Mouse (Mus musculus): ENCODE results near the gene Cntnap1.
"Not testable (repeated sequence)": the region's sequence is repeated elsewhere in the genome, so short reads cannot be mapped to it uniquely, and the experiment has no call there.

Gene Cntnap1

DNA sequence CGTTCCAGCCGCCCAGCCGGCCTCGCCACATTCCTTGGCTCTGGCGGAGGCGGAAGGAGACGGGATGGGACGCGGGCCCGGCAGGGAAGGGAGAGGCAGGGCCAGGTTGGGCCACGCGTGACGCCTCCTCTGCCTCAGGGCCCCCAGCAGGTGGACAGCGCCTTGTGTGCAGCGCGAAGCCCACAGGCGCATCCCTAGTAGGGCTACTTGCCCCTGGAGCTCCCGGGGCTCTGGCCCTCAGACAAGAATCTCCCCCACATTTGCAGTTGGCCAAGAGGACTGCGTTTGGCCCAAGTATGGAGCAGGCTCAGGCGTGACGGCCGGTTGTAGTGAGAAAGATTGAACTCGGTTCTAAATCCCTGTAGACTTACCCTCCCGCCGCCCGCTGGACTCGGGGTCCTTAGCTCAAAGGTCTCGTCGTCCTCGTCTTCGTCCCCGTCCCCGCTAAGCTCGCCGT, at the start of gene Cntnap1:
Gene Cntnap1 (plus strand): TSS at position 170 of the 457 bp plus-strand sequence.
- no peak for DNase-seq (ENCODE audit: low read depth, low spot score)

DNA sequence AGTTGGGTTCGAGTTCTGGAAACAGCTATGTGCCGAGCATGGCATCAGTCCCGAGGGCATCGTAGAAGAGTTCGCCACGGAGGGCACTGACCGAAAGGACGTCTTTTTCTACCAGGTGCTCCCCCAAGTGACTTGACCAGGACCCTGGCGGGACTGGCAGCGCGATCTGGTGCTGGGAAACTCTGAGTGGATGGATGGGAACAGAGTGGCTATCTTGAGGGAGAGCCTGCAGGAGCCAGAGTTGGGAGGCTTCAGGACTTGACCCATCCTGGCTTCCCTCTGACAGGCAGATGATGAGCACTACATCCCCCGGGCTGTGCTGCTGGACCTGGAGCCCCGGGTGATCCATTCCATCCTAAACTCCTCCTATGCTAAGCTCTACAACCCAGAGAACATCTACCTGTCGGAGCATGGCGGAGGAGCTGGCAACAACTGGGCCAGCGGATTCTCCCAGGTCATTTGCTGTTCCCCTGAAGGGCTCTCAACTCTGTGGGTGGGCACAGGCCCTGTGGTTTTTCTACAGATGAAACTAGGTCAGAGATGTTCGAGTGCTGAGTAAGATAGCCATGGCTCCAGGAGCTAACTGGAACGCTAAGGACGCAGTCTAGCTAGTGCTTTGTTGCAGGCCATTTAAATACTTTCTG, 49.7 kb upstream of the Cntnap1 start:
- no peak for DNase-seq (ENCODE audit: low read depth, low spot score)

DNA sequence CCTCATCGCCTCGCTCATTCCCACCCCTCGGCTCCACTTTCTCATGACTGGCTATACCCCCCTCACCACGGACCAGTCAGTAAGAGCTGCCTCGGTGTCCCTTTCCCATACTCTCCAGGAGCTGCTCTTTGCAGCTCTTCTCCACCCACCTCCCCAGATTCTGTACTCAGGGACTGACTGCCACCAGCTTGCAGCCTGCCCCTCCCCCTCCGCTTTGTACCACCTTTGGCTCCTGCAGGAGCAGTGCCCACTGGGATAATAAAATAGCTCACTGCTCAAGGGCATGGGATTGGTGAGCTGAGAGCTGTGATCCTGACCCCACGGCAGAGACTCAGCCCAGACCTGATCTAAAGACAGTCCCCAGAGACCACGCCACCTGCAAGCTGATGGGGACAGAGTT, 45.8 kb upstream of the Cntnap1 start:
- not testable (repeated sequence) for DNase-seq (ENCODE audit: low read depth, low spot score)

DNA sequence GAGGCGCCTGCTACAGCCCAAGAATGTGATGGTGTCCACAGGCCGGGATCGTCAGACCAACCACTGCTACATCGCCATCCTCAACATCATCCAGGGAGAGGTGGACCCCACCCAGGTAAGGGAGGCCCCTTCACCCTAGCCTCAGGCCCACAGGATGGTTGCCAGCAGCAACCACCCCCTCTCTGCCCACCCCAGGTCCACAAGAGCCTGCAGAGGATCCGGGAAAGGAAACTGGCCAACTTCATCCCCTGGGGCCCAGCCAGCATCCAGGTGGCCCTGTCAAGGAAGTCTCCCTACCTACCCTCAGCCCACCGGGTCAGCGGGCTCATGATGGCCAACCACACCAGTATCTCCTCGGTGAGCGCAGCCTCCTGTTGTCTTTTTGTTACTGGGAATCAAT, 45.3 kb upstream of the Cntnap1 start:
- not testable (repeated sequence) for DNase-seq (ENCODE audit: low read depth, low spot score)

DNA sequence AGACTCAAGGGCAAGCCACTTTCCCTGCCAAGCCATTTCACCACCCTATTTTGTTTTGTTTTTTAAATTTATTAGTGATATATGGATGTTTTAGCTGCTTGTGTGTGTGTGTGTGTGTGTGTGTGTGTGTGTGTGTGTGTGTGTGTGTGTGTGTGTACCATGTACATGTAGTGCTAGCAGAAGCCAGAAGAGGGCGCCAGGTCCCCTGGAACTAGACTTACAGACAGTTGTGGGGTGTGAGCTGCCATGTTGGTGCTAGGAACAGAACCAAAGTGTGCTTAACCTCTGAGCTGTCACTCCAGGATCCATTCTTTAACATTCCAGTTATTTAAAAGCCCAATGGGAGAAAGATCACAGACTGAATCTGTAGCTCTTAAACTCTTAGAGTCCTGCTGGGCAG, 43.2 kb upstream of the Cntnap1 start:
- no peak for DNase-seq (ENCODE audit: low read depth, low spot score)

DNA sequence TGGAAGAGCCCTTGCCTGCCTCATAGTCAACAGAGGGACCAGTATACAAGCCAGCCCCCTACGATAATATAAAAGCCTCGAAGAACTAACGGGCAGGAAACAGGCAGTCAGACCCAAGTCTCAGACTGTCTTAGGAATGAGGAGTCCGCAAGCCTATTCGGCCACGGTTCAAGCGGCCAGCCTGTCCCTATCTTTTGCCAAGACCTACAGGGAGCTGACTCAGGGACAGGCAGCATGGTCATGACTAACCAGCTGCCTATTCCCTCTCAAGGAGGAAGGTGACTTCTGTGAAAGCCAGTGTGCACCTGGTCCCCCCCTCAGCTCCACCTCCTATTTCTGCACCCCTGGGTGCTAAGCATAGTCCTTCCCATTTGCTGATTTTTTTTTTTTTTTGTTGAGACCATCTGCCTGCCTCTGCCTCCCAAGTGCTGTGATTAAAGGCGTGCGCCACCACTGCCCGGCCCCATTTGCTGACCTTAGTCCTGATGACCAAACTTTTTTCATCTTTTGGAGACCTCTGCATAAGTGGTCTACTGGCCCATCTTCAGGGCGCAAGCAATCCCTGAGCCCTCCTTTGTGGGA, 41.2 kb upstream of the Cntnap1 start:
- no peak for DNase-seq (ENCODE audit: low read depth, low spot score)

DNA sequence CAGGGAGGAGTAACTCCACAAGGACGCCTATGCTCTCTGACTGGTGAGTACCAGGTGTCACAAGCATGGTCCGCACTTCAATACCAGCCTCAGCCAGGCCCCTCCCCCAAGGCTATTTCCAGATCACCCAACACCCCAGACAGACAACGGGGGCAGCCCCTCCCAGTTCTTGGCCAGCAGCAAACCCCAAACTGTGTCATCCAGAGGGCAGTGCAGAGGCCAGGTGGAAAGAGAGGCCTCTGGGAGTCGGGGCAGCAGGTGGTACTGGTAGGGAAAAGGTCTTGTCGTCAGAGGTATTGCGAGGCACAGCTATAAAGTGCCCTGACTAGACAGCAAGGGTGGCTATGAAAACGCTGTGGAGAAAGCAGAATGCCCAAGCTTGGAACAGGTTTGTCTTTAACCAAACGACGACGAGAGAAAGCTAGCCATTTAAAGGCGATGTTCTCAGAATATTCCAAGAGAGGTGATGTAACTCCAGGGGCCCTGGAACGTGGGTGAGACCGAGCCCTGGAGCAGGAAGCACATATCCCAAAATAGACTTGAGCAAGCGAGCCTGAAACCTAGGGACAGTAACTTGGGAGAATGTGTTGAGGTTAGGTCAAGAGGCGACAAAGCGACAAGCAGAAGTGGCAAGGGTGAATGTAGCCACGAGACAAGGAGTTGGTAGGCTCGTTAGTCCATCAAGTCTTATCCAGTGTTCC, 40.1 kb upstream of the Cntnap1 start:
- DNase-seq (ENCODE audit: low read depth, low spot score), result no peak

DNA sequence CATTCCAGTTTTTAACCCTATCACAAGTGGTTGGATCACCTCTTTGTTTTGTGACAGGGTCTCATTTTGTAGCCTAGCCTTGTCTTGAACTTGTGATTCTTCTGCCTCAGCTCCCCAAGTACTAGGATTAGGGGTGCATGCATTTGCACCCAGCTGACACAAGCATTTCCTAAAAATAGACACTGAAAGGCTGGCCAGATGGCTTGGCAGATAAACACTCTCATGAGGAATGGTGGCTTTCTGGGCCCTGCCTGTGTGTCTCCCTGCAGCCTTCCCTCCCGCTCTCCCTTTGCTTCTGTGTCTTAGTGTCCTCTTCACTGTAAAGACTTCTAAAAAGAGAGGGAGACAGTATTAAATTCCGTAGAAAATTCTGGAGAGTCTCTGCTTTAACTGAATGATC, 39.1 kb upstream of the Cntnap1 start:
- DNase-seq (ENCODE audit: low read depth, low spot score), result no peak

DNA sequence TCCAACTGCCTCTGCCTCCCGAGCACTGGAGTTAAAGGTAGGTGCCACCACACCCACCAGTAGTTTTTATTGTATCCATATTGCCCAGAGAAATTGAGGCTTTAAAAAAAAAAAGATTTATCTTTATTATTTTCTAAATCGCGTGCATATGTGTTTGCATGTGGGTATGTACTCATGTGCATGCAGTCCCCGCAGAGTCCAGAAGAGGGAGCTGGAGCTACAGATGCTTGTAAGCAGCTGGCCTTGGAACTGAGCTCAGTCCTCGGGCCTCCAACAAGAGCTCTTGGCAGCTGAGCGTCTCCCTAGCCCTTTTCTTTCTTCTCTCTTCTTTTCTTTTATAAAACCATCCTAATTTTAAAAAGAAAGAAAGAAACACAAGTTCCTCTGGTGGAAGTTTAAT, 38.6 kb upstream of the Cntnap1 start:
- no peak for DNase-seq (ENCODE audit: low read depth, low spot score)

DNA sequence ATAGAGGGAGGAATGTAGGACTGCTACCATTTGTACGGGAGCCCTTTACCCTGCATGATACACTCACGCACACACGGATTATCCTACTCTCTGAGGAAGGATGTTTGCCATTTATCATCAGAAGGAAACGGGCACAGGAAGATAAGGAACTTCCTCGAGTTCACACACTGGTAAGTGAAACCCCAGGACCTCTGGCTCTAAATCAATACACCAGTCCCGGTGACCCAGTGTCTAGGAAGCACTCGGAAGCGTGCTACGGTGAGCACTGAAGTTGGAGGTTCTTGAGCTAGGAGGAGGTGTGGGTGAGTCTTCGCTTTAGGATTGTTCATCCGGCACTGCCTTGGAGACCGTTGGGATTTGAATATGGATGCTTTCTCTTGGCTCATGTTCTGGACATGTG, 37.3 kb upstream of the Cntnap1 start:
- no peak for DNase-seq (ENCODE audit: low read depth, low spot score)

DNA sequence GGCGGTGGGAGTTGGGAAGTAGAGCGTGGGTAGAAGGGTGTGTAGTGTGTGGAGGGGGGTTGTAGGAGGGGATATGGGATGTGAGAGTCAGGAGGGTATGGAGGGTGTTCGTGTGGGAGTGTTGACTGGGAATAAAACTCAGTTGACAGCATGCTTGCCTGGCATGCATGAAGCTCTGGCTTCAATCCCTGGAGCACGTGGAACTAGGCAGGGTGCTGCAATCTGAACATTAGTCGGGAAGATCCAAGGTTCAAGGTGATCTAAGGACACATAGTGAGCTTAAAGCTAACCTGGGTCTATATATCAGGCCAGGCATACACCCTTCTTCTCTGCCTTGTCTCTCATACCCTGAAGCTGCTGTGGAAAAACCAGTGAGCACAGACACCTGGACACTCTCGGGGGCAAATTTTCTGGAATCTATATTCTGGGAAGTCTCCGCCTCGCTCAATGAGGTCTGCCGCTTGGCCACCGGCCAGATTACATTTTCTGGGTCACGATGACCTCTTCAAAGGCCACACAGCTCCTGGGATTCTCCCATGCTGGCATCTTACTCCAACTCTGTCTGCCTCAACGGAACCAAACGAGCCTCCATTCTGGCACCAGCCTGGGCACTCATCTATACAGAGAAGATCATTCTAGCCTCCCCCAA, 36.0 kb upstream of the Cntnap1 start:
- DNase-seq (ENCODE audit: low read depth, low spot score), result no peak

DNA sequence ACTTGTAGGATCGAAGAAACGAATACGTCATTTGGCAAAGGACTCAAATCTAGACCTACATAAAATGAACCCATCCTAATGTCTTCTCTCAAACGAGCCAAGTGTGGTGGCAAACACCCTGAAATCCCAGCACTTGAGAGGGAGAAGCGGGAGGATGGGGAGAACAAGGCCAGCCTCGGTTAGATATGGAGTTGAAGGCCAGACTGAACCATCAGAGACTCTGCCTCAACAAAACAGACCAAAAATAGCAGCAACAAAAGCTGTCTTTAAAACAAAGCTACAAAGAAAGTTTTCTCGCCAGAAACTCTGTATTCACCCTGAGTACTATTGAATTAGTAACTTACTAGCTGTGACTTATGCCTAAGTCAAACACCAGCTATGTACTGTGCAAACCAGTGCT, 33.3 kb upstream of the Cntnap1 start:
- DNase-seq (ENCODE audit: low read depth, low spot score), result no peak

DNA sequence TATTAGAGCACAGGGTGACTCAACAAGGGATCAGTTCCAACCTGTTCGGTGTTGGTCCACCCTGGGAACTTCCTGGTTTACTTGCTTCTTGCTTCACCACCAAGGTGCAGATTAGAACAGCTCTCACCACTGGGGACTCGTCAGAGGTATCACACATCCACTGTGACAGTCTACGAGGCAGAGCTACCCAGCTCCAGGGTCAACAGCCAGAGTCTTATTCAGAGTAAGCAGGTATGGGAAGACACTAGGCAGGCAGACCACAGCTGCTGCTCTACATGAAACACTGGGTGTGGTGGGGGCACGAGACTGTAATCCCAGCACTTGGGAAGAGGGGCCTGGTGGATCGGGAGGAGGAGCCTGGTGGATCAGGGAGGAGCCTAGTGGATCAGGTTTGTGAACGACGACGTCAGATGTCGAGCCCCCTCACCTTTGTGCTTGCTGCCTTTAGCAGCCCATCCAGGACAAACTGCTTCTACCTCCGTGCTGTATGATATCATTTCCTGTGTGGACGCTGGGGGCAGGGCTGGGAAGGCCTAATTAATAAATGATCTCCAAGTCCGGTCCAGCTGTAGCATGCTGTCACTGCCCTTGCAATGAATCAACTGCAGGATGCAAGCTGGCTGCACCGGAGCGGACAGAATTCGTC, 31.7 kb upstream of the Cntnap1 start:
- no peak for DNase-seq (ENCODE audit: low read depth, low spot score)

DNA sequence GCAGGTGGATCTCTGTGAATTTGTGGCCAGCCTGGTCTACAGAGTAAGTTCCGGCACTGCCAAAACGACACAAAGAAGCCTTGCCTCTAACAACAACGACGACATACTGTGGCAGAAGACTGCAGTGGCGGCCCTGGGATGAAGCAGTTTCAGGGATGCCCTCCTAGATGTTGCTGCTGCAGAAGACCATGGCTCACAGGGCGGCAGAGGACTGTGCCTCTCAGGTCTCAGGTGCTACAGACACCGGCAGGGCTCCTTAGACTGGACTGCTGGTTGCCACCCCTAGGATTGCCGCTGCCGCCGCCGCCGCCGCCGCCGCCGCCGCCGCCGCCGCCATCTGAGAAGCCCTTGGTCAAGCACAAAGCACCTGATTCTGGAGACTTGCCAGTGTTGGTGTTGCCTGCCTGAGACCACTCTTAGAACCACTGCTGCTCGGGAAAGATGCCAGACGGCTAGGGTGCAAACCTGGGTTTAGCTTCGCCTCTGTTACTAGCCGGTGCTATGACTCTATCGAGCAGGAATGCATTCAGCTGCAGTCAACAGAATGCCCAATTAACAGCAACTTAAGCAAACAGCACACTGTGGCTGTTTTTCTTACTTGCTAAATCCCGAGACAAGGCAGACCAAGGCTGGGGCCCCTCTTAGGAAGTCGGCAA, 30.0 kb upstream of the Cntnap1 start:
- no peak for DNase-seq (ENCODE audit: low read depth, low spot score)

DNA sequence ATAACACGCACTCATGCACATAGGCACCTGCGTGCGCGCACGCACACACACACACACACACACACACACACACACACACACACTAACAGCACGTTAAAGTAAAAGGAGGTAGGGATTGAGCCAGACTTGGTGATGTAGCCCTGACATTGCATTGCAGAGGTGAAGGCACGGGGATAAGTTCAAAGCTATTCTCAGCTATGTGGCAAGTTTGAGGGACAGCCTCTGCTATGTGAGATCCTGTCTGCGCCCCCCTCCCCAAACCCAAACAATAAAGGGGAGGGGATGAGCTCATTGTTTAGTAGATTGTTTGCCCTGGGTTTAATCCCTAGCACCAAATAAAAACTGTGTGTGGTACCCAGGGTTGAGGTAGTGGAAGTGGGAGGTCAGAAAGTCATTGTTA, 29.2 kb upstream of the Cntnap1 start:
- no peak for DNase-seq (ENCODE audit: low read depth, low spot score)

DNA sequence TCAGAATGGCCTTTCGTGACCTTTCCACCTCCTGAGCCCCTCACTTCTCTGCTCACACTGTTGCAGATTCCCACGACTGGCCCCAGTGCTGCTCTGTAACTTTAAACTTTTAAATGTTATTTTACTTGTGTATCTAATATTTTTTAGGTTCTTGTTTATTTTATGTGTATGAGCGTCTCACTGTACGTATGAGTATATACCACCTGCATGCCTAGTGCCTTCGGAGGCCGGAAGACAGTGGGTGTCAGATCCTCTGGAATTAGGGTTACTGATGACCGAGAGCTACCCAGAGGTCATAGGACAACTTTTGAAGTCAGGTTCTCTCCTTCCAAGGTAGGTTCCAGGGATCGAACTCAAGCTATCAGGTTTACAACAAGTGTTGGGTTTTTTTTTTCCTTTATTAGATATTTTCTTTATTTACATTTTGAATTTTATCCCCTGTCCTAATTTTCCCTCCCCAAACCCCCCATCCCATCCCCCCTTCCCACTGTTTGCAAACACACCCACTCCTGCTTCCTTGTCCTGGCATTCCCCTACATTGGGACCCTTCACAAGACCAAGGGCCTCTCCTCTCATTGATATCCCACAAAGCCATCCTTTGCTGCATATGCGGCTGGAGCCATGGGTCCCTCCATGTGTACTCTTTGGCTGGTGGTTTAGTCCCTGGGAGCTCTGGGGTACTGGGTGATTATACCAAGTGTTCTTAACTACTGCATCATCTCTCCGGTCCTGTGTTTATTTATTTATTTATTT, 27.9 kb upstream of the Cntnap1 start:
- DNase-seq (ENCODE audit: low read depth, low spot score), result no peak

DNA sequence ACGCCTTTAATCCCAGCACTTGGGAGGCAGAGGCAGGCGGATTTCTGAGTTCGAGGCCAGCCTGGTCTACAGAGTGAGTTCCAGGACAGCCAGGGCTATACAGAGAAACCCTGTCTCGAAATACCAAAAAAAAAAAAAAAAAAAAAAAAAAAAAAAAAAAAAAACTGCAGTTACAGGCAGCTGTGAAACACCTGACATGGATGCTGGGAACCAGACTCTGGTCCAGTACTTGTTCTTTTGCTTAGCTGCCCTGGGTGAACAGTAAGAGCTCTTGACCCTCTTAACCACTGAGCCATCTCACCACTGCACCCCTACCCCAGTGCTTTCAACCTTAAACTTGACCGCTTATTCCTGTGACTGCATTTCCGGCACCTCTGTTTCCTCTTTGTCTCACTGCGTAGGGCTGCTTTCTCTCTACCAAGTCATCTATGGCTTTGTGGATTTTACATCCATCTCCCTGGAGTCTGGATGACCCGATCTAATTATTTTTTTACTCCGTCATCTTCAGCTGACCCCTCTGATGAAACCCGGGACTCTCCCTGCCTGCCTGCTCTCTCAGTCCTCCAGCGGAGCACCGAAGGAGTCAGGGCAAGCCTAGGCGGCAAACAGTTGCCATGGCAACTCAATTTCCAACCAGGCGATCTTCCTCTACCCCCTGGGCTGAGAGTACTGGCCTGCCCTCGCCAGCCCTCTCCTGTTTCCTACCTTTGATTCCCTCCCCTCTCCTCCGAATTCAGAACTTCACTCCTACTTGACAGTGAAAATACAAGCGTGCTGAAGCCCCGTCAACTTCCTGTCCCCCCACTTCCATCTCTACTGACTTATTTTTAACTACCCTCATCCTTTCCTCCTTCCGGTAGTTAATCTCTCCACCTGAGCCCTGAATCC, 26.7 kb upstream of the Cntnap1 start:
- DNase-seq (ENCODE audit: low read depth, low spot score), result no peak

DNA sequence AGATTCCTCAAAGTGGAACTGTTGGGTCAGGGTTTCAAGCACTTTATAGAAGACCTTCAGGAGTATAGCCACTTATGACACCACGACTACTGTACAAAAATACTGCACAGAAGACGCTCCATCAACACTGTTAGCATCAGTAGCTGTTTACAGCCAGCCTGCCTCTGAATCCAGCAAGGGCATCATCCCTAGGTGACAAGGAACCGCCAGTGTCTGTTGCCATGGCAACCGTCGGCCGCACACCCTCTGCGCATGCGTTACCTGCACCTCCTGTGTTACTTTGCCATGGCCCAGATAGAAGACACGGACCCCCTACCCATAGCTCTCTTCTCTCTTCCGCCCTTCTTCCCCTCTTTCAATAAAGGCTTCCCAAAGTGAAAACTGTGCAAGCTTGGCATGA, 23.9 kb upstream of the Cntnap1 start:
- no peak for DNase-seq (ENCODE audit: low read depth, low spot score)

DNA sequence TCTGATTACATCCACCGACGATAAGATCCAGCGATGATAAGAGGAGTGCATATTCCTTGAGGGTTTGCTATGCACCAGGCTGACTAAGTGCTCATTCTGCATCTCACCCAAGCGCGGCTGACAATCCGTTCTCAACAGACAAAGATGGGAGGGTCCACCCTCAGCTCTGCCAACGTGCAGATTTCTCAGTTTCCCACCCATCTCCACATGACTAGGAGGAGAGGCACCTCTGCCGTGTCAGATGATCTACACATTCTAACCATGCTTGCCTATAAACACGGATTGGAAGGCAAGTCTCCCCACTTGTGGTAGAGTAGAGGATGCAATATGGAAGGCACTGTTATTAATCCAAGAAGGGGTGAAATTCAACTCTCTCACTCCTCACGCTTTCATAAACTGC, 21.6 kb upstream of the Cntnap1 start:
- no peak for DNase-seq (ENCODE audit: low read depth, low spot score)
